Mouse (Mus musculus): ENCODE results near the gene B3gnt3. TPM values are rescaled to one million over a fixed set of nuclear protein-coding genes. Genes with fewer than 3 reads are reported as not detected.

Gene B3gnt3
- polyA plus RNA-seq, 1 experiment from 2014 or later, result 3.7 TPM

GRCm38 (mm10) chr8:71666855-71667254, 34.7 kb downstream of the B3gnt3 start:
- Histone ChIP-seq H3K4me1 (replicated peaks) (peaks cover 53% of the 10 kb centered on the region), H3K9me3 (replicated peaks) (no peaks in the 10 kb centered on the region), H3K9ac (no peak overlapping the region), H3K36me3 (no peaks in the 10 kb centered on the region), H3K27me3 (peaks cover 72% of the 10 kb centered on the region), H3K4me2 (no peak overlapping the region), H3K27ac (no peak overlapping the region), H3K4me3 (replicated peaks) (no peak overlapping the region)
- DNase-seq (no peak), ATAC-seq (ENCODE audit: low read depth) (no peak)
- 52% methylated on average over 1 of the region's 1 CpGs for WGBS (ENCODE audit: insufficient replicate concordance)

- Histone ChIP-seq H3K4me3 (replicated peaks) (peak overlapping the region; percentile 28), H3K4me2 (peak overlapping the region; percentile 54), H3K4me1 (replicated peaks) (peaks cover 42% of the 10 kb centered on the region), H3K27ac (no peak overlapping the region), H3K27me3 (peaks cover 69% of the 10 kb centered on the region), H3K36me3 (no peaks in the 10 kb centered on the region), H3K9me3 (replicated peaks) (no peaks in the 10 kb centered on the region), H3K9ac (no peak overlapping the region)
- DNase-seq (peak; percentile 60), ATAC-seq (ENCODE audit: low read depth) (peak; percentile 67)
- WGBS (ENCODE audit: insufficient replicate concordance), result 3% methylated on average over 22 of the region's 22 CpGs
These were observed 36.1 kb downstream of the B3gnt3 start for GRCm38 (mm10) chr8:71665331-71666130.

- ATAC-seq (ENCODE audit: low read depth), result peak; percentile 29; the same call in 1 of the 2 replicates
- peak; percentile 60 for DNase-seq
- Histone ChIP-seq H3K9ac (no peak overlapping the region), H3K27me3 (peaks cover 64% of the 10 kb centered on the region), H3K4me2 (0 out of 2 replicates have a peak overlapping the region, but pooled peaks have one; percentile 12), H3K4me1 (replicated peaks) (peaks cover 25% of the 10 kb centered on the region), H3K27ac (no peak overlapping the region), H3K36me3 (no peaks in the 10 kb centered on the region), H3K9me3 (replicated peaks) (no peaks in the 10 kb centered on the region), H3K4me3 (replicated peaks) (no peak overlapping the region)
- 10% methylated on average over 36 of the region's 36 CpGs for WGBS (ENCODE audit: insufficient replicate concordance)
These were observed 41.1 kb downstream of the B3gnt3 start for GRCm38 (mm10) chr8:71660325-71661120.

GRCm38 (mm10) chr8:71659751-71660150, 41.8 kb downstream of the B3gnt3 start:
- Histone ChIP-seq H3K9ac (no peak overlapping the region), H3K4me1 (replicated peaks) (peaks cover 22% of the 10 kb centered on the region), H3K4me2 (no peak overlapping the region), H3K4me3 (replicated peaks) (no peak overlapping the region), H3K27me3 (peaks cover 71% of the 10 kb centered on the region), H3K27ac (no peak overlapping the region), H3K9me3 (replicated peaks) (no peaks in the 10 kb centered on the region), H3K36me3 (no peaks in the 10 kb centered on the region)
- DNase-seq, result no peak
- no peak for ATAC-seq (ENCODE audit: low read depth)
- 32% methylated on average over 1 of the region's 1 CpGs for WGBS (ENCODE audit: insufficient replicate concordance)

- H3K9ac ChIP-seq, result no peak overlapping the region
- no peak overlapping the region for H3K4me3 ChIP-seq (replicated peaks)
- peaks cover 25% of the 10 kb centered on the region for H3K4me1 ChIP-seq (replicated peaks)
- no peak overlapping the region for H3K27ac ChIP-seq
- no peaks in the 10 kb centered on the region for H3K36me3 ChIP-seq
- no peak for ATAC-seq (ENCODE audit: low read depth)
- 20% methylated on average over 17 of the region's 17 CpGs for WGBS (ENCODE audit: insufficient replicate concordance)
- no peak overlapping the region for H3K4me2 ChIP-seq
- no peak for DNase-seq
- peaks cover 78% of the 10 kb centered on the region for H3K27me3 ChIP-seq
- H3K9me3 ChIP-seq (replicated peaks), result no peaks in the 10 kb centered on the region
These were observed 43.0 kb downstream of the B3gnt3 start for GRCm38 (mm10) chr8:71658515-71659049.

GRCm38 (mm10) chr8:71657816-71658215, 43.8 kb downstream of the B3gnt3 start:
- ATAC-seq (ENCODE audit: low read depth), result no peak
- no peak overlapping the region for H3K4me2 ChIP-seq

GRCm38 (mm10) chr8:71654600-71654999, 47.0 kb downstream of the B3gnt3 start:
- peak; percentile 34 for ATAC-seq (ENCODE audit: low read depth)
- WGBS (ENCODE audit: insufficient replicate concordance), result 1% methylated on average over 24 of the region's 24 CpGs
- Histone ChIP-seq H3K27ac (no peak overlapping the region), H3K27me3 (peaks cover 85% of the 10 kb centered on the region), H3K4me3 (replicated peaks) (no peak overlapping the region), H3K9me3 (replicated peaks) (no peaks in the 10 kb centered on the region), H3K4me1 (replicated peaks) (peaks cover 20% of the 10 kb centered on the region), H3K36me3 (no peaks in the 10 kb centered on the region), H3K9ac (no peak overlapping the region; the same call in 1 of the 2 replicates), H3K4me2 (peak overlapping the region; percentile 21; the same call in 1 of the 2 replicates)
- peak; percentile 45 for DNase-seq

More at GRCm38 (mm10) chr8:71657816-71658215, 43.8 kb downstream of the B3gnt3 start:
- H3K4me3 ChIP-seq (replicated peaks), result no peak overlapping the region
- peaks cover 25% of the 10 kb centered on the region for H3K4me1 ChIP-seq (replicated peaks)
- peaks cover 80% of the 10 kb centered on the region for H3K27me3 ChIP-seq
- no peak for DNase-seq
- 25% methylated on average over 9 of the region's 9 CpGs for WGBS (ENCODE audit: insufficient replicate concordance)
- H3K36me3 ChIP-seq, result no peaks in the 10 kb centered on the region
- H3K9me3 ChIP-seq (replicated peaks), result no peaks in the 10 kb centered on the region
- no peak overlapping the region for H3K9ac ChIP-seq
- H3K27ac ChIP-seq, result no peak overlapping the region

GRCm38 (mm10) chr8:71645510-71645909, 56.1 kb downstream of the B3gnt3 start:
- Histone ChIP-seq H3K9ac (no peak overlapping the region), H3K4me3 (replicated peaks) (no peak overlapping the region), H3K36me3 (no peaks in the 10 kb centered on the region), H3K27ac (no peak overlapping the region), H3K27me3 (peaks cover 8% of the 10 kb centered on the region; the same call in 1 of the 2 replicates), H3K4me2 (no peak overlapping the region), H3K4me1 (replicated peaks) (no peaks in the 10 kb centered on the region), H3K9me3 (replicated peaks) (no peaks in the 10 kb centered on the region)
- WGBS (ENCODE audit: insufficient replicate concordance), result 65% methylated on average over 9 of the region's 9 CpGs
- DNase-seq (no peak), ATAC-seq (ENCODE audit: low read depth) (no peak)

Other genes starting within 250 kb of the B3gnt3 start
- gene Abhd8, start 238.1 kb downstream of the B3gnt3 start, polyA plus RNA-seq (2015; fragmentation: Nextera tagmentation; extraction: Ambion mirVana), result 12.3 and 13.2 TPM in 2 replicates
- 154 and 157 TPM in 2 replicates for gene Mrpl34, start 236.8 kb downstream of the B3gnt3 start, polyA plus RNA-seq (2015; fragmentation: Nextera tagmentation; extraction: Ambion mirVana)
- gene Dda1, start 232.6 kb downstream of the B3gnt3 start, polyA plus RNA-seq (2015; fragmentation: Nextera tagmentation; extraction: Ambion mirVana), result 50.9 and 51.6 TPM in 2 replicates
- 0.12 and 0.14 TPM in 2 replicates for gene Ano8, start 215.8 kb downstream of the B3gnt3 start, polyA plus RNA-seq (2015; fragmentation: Nextera tagmentation; extraction: Ambion mirVana)
- gene Gtpbp3, start 213.7 kb downstream of the B3gnt3 start, polyA plus RNA-seq (2015; fragmentation: Nextera tagmentation; extraction: Ambion mirVana), result 6.8 and 7.3 TPM in 2 replicates
- gene Plvap, start 190.0 kb downstream of the B3gnt3 start, polyA plus RNA-seq (2015; fragmentation: Nextera tagmentation; extraction: Ambion mirVana), result 24.3 and 28.4 TPM in 2 replicates
- 0.15 TPM in 2 replicates for gene Ccdc194, start 176.1 kb downstream of the B3gnt3 start, polyA plus RNA-seq (2015; fragmentation: Nextera tagmentation; extraction: Ambion mirVana)
- 34.1 and 36.0 TPM in 2 replicates for gene Bst2, start 164.3 kb downstream of the B3gnt3 start, polyA plus RNA-seq (2015; fragmentation: Nextera tagmentation; extraction: Ambion mirVana)
- gene Mvb12a, start 158.9 kb downstream of the B3gnt3 start, polyA plus RNA-seq (2015; fragmentation: Nextera tagmentation; extraction: Ambion mirVana), result 30.4 and 33.9 TPM in 2 replicates
- gene Tmem221, start 142.9 kb downstream of the B3gnt3 start, polyA plus RNA-seq (2015; fragmentation: Nextera tagmentation; extraction: Ambion mirVana), result 0.53 and 0.66 TPM in 2 replicates
- gene Nxnl1, start 135.2 kb downstream of the B3gnt3 start, polyA plus RNA-seq (2015; fragmentation: Nextera tagmentation; extraction: Ambion mirVana), result 0.13 and 0.14 TPM in 2 replicates
- gene Slc27a1, start 132.9 kb downstream of the B3gnt3 start, polyA plus RNA-seq (2015; fragmentation: Nextera tagmentation; extraction: Ambion mirVana), result 2.3 and 2.5 TPM in 2 replicates
- 104 and 110 TPM in 2 replicates for gene Pgls, start 109.6 kb downstream of the B3gnt3 start, polyA plus RNA-seq (2015; fragmentation: Nextera tagmentation; extraction: Ambion mirVana)
- 0.28 and 0.80 TPM in 2 replicates for gene Fam129c, start 104.1 kb downstream of the B3gnt3 start, polyA plus RNA-seq (2015; fragmentation: Nextera tagmentation; extraction: Ambion mirVana)
- 21.4 and 21.9 TPM in 2 replicates for gene Colgalt1, start 90.8 kb downstream of the B3gnt3 start, polyA plus RNA-seq (2015; fragmentation: Nextera tagmentation; extraction: Ambion mirVana)
- 0.20 TPM in 2 replicates for gene Unc13a, start 30.0 kb downstream of the B3gnt3 start, polyA plus RNA-seq (2015; fragmentation: Nextera tagmentation; extraction: Ambion mirVana)
- 5.7 and 6.1 TPM in 2 replicates for gene Jak3, start 25.5 kb downstream of the B3gnt3 start, polyA plus RNA-seq (2015; fragmentation: Nextera tagmentation; extraction: Ambion mirVana)
- 0.67 and 1.1 TPM in 2 replicates for gene Insl3, start 12.6 kb downstream of the B3gnt3 start, polyA plus RNA-seq (2015; fragmentation: Nextera tagmentation; extraction: Ambion mirVana)
- gene Fcho1, start 23.9 kb upstream of the B3gnt3 start, polyA plus RNA-seq (2015; fragmentation: Nextera tagmentation; extraction: Ambion mirVana), result 16.6 and 16.9 TPM in 2 replicates
- gene Zfp709, start 180.2 kb upstream of the B3gnt3 start, polyA plus RNA-seq (2015; fragmentation: Nextera tagmentation; extraction: Ambion mirVana), result 1.6 and 2.1 TPM in 2 replicates
- 0.81 and 0.82 TPM in 2 replicates for gene Zfp882, start 206.8 kb upstream of the B3gnt3 start, polyA plus RNA-seq (2015; fragmentation: Nextera tagmentation; extraction: Ambion mirVana)
- gene Zfp617, start 206.8 kb upstream of the B3gnt3 start, polyA plus RNA-seq (2015; fragmentation: Nextera tagmentation; extraction: Ambion mirVana), result 8.8 and 10.3 TPM in 2 replicates
- 9.0 and 11.9 TPM in 2 replicates for gene Zfp961, start 249.2 kb upstream of the B3gnt3 start, polyA plus RNA-seq (2015; fragmentation: Nextera tagmentation; extraction: Ambion mirVana)

Measured in liver, embryonic 13.5 days (tissue).